Mouse (Mus musculus): ENCODE data around the gene Aldh1a7. TPM values are rescaled to one million over a fixed set of nuclear protein-coding genes. Genes with fewer than 3 reads are reported as not detected.

The Aldh1a7 gene
- not detected in 2 replicates for total RNA-seq (2017)

GRCm38 (mm10) chr19:20727381-20727780 lies at the start of gene Aldh1a7:
Gene Aldh1a7, minus strand, starts transcription at chr19:20727562.
- ATAC-seq (ENCODE audit: extremely low read depth, insufficient number of reproducible peaks, low FRiP score, poor library complexity, severe bottlenecking), result no peak

GRCm38 (mm10) chr19:20775681-20776080 lies 48.3 kb upstream of the Aldh1a7 start:
- ATAC-seq (ENCODE audit: extremely low read depth, insufficient number of reproducible peaks, low FRiP score, poor library complexity, severe bottlenecking), result no peak

- no peak for ATAC-seq (ENCODE audit: extremely low read depth, insufficient number of reproducible peaks, low FRiP score, poor library complexity, severe bottlenecking)
These were observed 46.6 kb upstream of the Aldh1a7 start for GRCm38 (mm10) chr19:20773941-20774340.

- ATAC-seq (ENCODE audit: extremely low read depth, insufficient number of reproducible peaks, low FRiP score, poor library complexity, severe bottlenecking), result no peak
These were observed 36.9 kb upstream of the Aldh1a7 start for GRCm38 (mm10) chr19:20764214-20764613.

GRCm38 (mm10) chr19:20761675-20762426 lies 34.5 kb upstream of the Aldh1a7 start:
- no peak for ATAC-seq (ENCODE audit: extremely low read depth, insufficient number of reproducible peaks, low FRiP score, poor library complexity, severe bottlenecking)

GRCm38 (mm10) chr19:20761119-20761518 lies 33.8 kb upstream of the Aldh1a7 start:
- ATAC-seq (ENCODE audit: extremely low read depth, insufficient number of reproducible peaks, low FRiP score, poor library complexity, severe bottlenecking), result no peak

GRCm38 (mm10) chr19:20744630-20745029 lies 17.3 kb upstream of the Aldh1a7 start:
- ATAC-seq (ENCODE audit: extremely low read depth, insufficient number of reproducible peaks, low FRiP score, poor library complexity, severe bottlenecking), result no peak

- no peak for ATAC-seq (ENCODE audit: extremely low read depth, insufficient number of reproducible peaks, low FRiP score, poor library complexity, severe bottlenecking)
These were observed 916 bp upstream of the Aldh1a7 start for GRCm38 (mm10) chr19:20728278-20728677.

- ATAC-seq (ENCODE audit: extremely low read depth, insufficient number of reproducible peaks, low FRiP score, poor library complexity, severe bottlenecking), result no peak
These were observed 4.4 kb downstream of the Aldh1a7 start for GRCm38 (mm10) chr19:20722913-20723312.

GRCm38 (mm10) chr19:20720298-20720697 lies 7.1 kb downstream of the Aldh1a7 start:
- no peak for ATAC-seq (ENCODE audit: extremely low read depth, insufficient number of reproducible peaks, low FRiP score, poor library complexity, severe bottlenecking)

- no peak for ATAC-seq (ENCODE audit: extremely low read depth, insufficient number of reproducible peaks, low FRiP score, poor library complexity, severe bottlenecking)
These were observed 11.7 kb downstream of the Aldh1a7 start for GRCm38 (mm10) chr19:20715617-20716016.

GRCm38 (mm10) chr19:20715093-20715492 lies 12.3 kb downstream of the Aldh1a7 start:
- no peak for ATAC-seq (ENCODE audit: extremely low read depth, insufficient number of reproducible peaks, low FRiP score, poor library complexity, severe bottlenecking)

GRCm38 (mm10) chr19:20714543-20714942 lies 12.8 kb downstream of the Aldh1a7 start:
- ATAC-seq (ENCODE audit: extremely low read depth, insufficient number of reproducible peaks, low FRiP score, poor library complexity, severe bottlenecking), result no peak

- no peak for ATAC-seq (ENCODE audit: extremely low read depth, insufficient number of reproducible peaks, low FRiP score, poor library complexity, severe bottlenecking)
These were observed 20.2 kb downstream of the Aldh1a7 start for GRCm38 (mm10) chr19:20707159-20707558.

- ATAC-seq (ENCODE audit: extremely low read depth, insufficient number of reproducible peaks, low FRiP score, poor library complexity, severe bottlenecking), result no peak
These were observed 20.6 kb downstream of the Aldh1a7 start for GRCm38 (mm10) chr19:20706747-20707146.

- no peak for ATAC-seq (ENCODE audit: extremely low read depth, insufficient number of reproducible peaks, low FRiP score, poor library complexity, severe bottlenecking)
These were observed 25.3 kb downstream of the Aldh1a7 start for GRCm38 (mm10) chr19:20702074-20702473.

GRCm38 (mm10) chr19:20677697-20678355 lies 49.5 kb downstream of the Aldh1a7 start:
- ATAC-seq (ENCODE audit: extremely low read depth, insufficient number of reproducible peaks, low FRiP score, poor library complexity, severe bottlenecking), result no peak

GRCm38 (mm10) chr19:20654141-20654873 lies 73.1 kb downstream of the Aldh1a7 start:
- no peak for ATAC-seq (ENCODE audit: extremely low read depth, insufficient number of reproducible peaks, low FRiP score, poor library complexity, severe bottlenecking)

- no peak for ATAC-seq (ENCODE audit: extremely low read depth, insufficient number of reproducible peaks, low FRiP score, poor library complexity, severe bottlenecking)
These were observed 74.2 kb downstream of the Aldh1a7 start for GRCm38 (mm10) chr19:20653082-20653676.
